Mouse (Mus musculus) kidney, embryonic 15.5 days (tissue): ENCODE measurements at regions not wholly inside any gene's neighbourhood (a gene's known extent, or its start where the extent isn't known, plus 50 kb on each side); places are given as distances from the start of the nearest gene placed in this dataset.
"Not testable (repeated sequence)": the region's sequence is repeated elsewhere in the genome, so short reads cannot be mapped to it uniquely, and the experiment has no call there.

Experiments
- ATAC-seq: fragments of 200-750 bp; cut with Nextera tagmentation; replicated peaks from 2 replicates; pipeline ENCODE4 v1.8.0; 2017; ENCODE audit warnings: moderate TSS enrichment; ENCODE audit not compliant: low FRiP score
- H3K27ac ChIP-seq: fragments of 300-500 bp; sonication (generic); 2 replicates; pipeline ENCODE4 v1.5.1; 2015; ENCODE audit warnings: mild to moderate bottlenecking, inconsistent platforms
- H3K27me3 ChIP-seq: fragments of 300-500 bp; sonication (generic); 2 replicates; pipeline ENCODE4 v1.6.1; 2015; ENCODE audit warnings: inconsistent platforms
- H3K36me3 ChIP-seq: fragments of 300-500 bp; sonication (generic); 2 replicates; pipeline ENCODE4 v1.6.1; 2015; ENCODE audit warnings: inconsistent platforms
- H3K4me1 ChIP-seq: fragments of 300-500 bp; sonication (generic); 2 replicates; pipeline ENCODE4 v1.6.1; 2015; ENCODE audit warnings: inconsistent platforms
- H3K4me2 ChIP-seq: fragments of 300-500 bp; sonication (generic); 2 replicates; pipeline ENCODE4 v1.6.1; 2015; ENCODE audit warnings: moderate library complexity, mild to moderate bottlenecking, inconsistent platforms
- H3K4me3 ChIP-seq: fragments of 300-500 bp; sonication (generic); replicated peaks from 2 replicates; pipeline ENCODE4 v1.5.1; 2015; ENCODE audit warnings: mild to moderate bottlenecking, inconsistent platforms
- H3K9ac ChIP-seq: fragments of 300-500 bp; sonication (generic); 2 replicates; pipeline ENCODE4 v1.6.1; 2015; ENCODE audit warnings: mild to moderate bottlenecking, inconsistent platforms
- H3K9me3 ChIP-seq: fragments of 300-500 bp; sonication (generic); replicated peaks from 2 replicates; pipeline ENCODE4 v1.6.1; 2016; ENCODE audit warnings: inconsistent platforms
- WGBS: fragments of 180-500 bp; shearing (Covaris S2); methylation state at CpG from one replicate; pipeline ENCODE4 v1.1.7; 2015; ENCODE audit warnings: mixed read lengths; 5-methylcytosine and 5-hydroxymethylcytosine counted together

GRCm38 (mm10) chr5:78075203-78075602 is 667.4 kb upstream of the Igfbp7 start:
- Histone ChIP-seq H3K9me3 (no peaks in the 10 kb centered on the region), H3K4me1 (no peaks in the 10 kb centered on the region), H3K27ac (no peak overlapping the region), H3K36me3 (no peaks in the 10 kb centered on the region), H3K27me3 (no peaks in the 10 kb centered on the region), H3K4me2 (no peak overlapping the region), H3K9ac (no peak overlapping the region), H3K4me3 (no peak overlapping the region)
- WGBS, result 59% methylated on average over 1 of the region's 1 CpGs
- no peak for ATAC-seq

DNA sequence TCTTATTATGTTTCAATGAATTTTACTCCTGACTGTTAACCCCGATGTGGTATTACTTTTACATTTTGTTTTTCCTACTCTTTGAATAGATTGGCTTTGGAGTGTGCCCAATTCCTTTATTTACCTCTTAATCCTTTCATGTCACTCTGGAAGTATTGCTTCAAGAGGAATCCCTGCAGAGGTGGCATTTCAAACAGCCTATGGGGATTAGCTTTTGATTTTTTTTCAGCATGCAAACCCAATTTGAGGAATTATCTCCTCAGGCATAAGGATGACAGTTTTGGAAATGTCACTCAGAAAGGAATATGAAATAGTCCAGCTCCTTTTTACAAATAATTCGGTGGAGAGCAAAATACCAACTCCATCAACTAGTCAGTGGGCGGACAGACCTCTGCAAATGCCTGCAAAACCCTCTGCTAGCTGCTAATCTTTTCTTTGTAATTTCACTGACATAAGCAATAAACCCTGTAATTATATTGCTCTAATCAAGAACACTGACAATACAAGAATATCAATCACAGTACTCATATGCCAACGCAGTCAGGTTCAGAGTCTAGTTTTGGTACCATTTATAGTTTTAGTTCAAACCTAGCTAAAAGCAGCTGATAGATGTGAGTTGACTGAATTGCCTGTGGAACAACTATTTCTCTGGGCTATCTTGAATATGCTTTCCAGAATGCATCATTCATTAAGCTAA is 624.9 kb upstream of the Igfbp7 start:
- no peaks in the 10 kb centered on the region for H3K36me3 ChIP-seq
- no peak overlapping the region for H3K27ac ChIP-seq
- no peak overlapping the region for H3K9ac ChIP-seq
- no peak overlapping the region for H3K4me3 ChIP-seq
- no peaks in the 10 kb centered on the region for H3K4me1 ChIP-seq
- no peaks in the 10 kb centered on the region for H3K27me3 ChIP-seq
- no peaks in the 10 kb centered on the region for H3K9me3 ChIP-seq
- no peak overlapping the region for H3K4me2 ChIP-seq
- 66% methylated on average over 4 of the region's 4 CpGs for WGBS
- ATAC-seq, result no peak

- Histone ChIP-seq H3K27me3 (no peaks in the 10 kb centered on the region), H3K4me2 (no peak overlapping the region), H3K36me3 (no peaks in the 10 kb centered on the region), H3K9ac (no peak overlapping the region), H3K27ac (no peak overlapping the region), H3K4me1 (no peaks in the 10 kb centered on the region), H3K9me3 (no peaks in the 10 kb centered on the region), H3K4me3 (no peak overlapping the region)
- ATAC-seq, result no peak
- 89% methylated on average over 4 of the region's 4 CpGs for WGBS
These were observed 609.7 kb upstream of the Igfbp7 start for GRCm38 (mm10) chr5:78017523-78017922.

GRCm38 (mm10) chr5:77986449-77987047 is 578.7 kb upstream of the Igfbp7 start:
- Histone ChIP-seq H3K36me3 (no peaks in the 10 kb centered on the region), H3K4me2 (no peak overlapping the region), H3K4me1 (no peaks in the 10 kb centered on the region), H3K27ac (no peak overlapping the region), H3K9ac (no peak overlapping the region), H3K4me3 (no peak overlapping the region), H3K9me3 (no peaks in the 10 kb centered on the region), H3K27me3 (no peaks in the 10 kb centered on the region)
- WGBS, result 69% methylated on average over 10 of the region's 10 CpGs
- ATAC-seq, result no peak

GRCm38 (mm10) chr5:77985269-77985668 is 577.4 kb upstream of the Igfbp7 start:
- H3K4me2 ChIP-seq, result no peak overlapping the region
- H3K9me3 ChIP-seq, result no peaks in the 10 kb centered on the region
- no peak overlapping the region for H3K4me3 ChIP-seq
- H3K36me3 ChIP-seq, result no peaks in the 10 kb centered on the region
- 25% methylated on average over 1 of the region's 1 CpGs for WGBS
- ATAC-seq, result no peak
- no peak overlapping the region for H3K27ac ChIP-seq
- no peaks in the 10 kb centered on the region for H3K27me3 ChIP-seq
- H3K9ac ChIP-seq, result no peak overlapping the region
- H3K4me1 ChIP-seq, result no peaks in the 10 kb centered on the region

DNA sequence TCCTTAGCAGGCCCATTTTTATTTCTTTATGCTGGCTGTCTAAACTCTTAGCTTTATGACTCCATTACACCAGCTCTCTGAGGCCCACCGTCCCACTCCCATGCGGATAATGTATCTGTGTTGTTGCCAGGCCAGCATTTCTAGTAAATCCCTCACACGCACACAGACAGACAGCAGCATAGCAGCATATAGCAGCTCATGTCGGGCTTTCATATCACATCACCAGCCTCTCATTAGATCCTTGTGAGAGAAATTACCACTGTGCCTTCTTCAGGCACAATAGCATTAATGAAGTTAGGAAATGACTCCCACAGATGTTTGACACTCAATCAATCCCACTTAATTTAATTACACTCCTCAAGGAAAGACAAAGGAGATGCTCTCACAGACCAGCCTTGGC is 532.2 kb upstream of the Igfbp7 start:
- not testable (repeated sequence) for H3K4me2 ChIP-seq, H3K4me3 ChIP-seq, H3K27ac ChIP-seq, H3K27me3 ChIP-seq, H3K9me3 ChIP-seq, H3K9ac ChIP-seq, H3K4me1 ChIP-seq, H3K36me3 ChIP-seq
- 43% methylated on average over 4 of the region's 4 CpGs for WGBS
- 0 out of 2 replicates have a peak, but pooled peaks have one; percentile 18 for ATAC-seq

DNA sequence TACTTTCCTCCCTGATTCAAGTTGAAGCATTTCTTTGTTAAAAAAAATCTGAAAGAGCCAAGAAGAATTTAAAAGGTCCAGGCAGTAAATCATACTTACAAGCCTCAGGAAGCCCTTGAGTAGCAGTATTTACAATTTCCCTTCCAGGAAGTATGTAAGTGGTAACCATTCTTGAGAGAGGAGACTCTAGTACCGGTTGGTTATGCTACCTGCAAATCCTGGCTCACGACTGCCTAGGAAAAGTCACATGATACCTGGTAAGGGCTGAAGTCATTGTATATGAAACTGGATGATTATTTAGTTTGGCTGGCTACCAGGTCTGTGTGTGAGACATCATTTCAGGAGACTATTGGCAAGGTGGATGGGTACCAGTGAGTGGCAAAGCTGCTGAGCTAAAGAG is 524.0 kb upstream of the Igfbp7 start:
- Histone ChIP-seq H3K9ac (no peak overlapping the region), H3K4me1 (no peaks in the 10 kb centered on the region), H3K9me3 (no peaks in the 10 kb centered on the region), H3K27ac (no peak overlapping the region), H3K36me3 (no peaks in the 10 kb centered on the region), H3K4me2 (no peak overlapping the region), H3K4me3 (no peak overlapping the region), H3K27me3 (no peaks in the 10 kb centered on the region)
- ATAC-seq, result no peak
- 71% methylated on average over 2 of the region's 2 CpGs for WGBS

DNA sequence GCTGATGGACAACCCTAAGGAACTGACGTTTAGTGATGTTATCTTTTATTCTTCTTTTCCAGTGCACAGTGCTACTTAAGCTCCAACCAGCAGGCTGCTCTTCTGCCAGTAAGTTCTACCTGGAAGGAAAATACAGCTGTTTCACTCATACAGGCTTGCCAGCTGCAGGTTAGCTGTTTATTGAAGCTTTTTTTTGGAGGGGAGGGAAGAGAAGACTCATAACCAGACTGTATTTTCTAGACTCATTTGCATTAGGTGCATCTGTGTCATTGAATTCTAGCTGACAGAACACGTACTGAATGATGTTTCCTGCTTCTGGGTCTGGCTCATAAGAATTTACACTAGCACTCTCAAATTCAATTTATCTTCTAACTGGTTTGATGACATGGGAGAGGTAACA is 513.3 kb upstream of the Igfbp7 start:
- H3K9ac ChIP-seq, result no peak overlapping the region
- H3K27ac ChIP-seq, result no peak overlapping the region
- H3K4me1 ChIP-seq, result no peaks in the 10 kb centered on the region
- no peak for ATAC-seq
- H3K9me3 ChIP-seq, result no peaks in the 10 kb centered on the region
- H3K4me2 ChIP-seq, result no peak overlapping the region
- no peaks in the 10 kb centered on the region for H3K27me3 ChIP-seq
- 71% methylated on average over 2 of the region's 2 CpGs for WGBS
- no peaks in the 10 kb centered on the region for H3K36me3 ChIP-seq
- H3K4me3 ChIP-seq, result no peak overlapping the region

DNA sequence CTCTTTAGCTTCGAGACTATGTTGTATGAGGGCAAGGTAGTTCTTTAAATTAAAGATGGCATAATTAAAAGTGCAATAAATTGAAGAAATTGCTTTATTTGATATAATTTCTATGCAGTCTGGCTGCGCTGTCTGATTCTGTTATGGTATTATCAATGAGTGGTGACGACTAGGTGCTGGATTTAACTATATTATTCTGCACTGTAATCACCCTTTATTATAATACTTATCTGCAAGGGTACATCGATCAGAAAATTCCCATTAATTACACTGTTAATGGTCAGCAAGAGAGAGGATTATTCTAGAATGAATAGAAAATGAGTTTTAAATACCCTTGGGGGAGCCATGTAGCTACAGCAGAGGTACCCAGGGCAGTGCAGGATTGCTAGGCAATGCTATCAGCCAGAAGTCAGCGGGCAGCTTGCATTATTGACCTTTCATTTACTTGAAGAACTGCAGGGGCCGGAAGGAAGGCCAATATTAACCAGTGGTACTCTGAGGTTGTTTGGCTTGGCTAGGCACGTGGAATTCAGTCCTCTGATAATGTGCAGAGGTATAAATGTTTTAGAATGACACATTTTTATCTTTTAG is 509.3 kb upstream of the Igfbp7 start:
- no peak overlapping the region for H3K4me3 ChIP-seq
- H3K27ac ChIP-seq, result no peak overlapping the region
- no peaks in the 10 kb centered on the region for H3K36me3 ChIP-seq
- no peaks in the 10 kb centered on the region for H3K4me1 ChIP-seq
- ATAC-seq, result no peak
- no peaks in the 10 kb centered on the region for H3K9me3 ChIP-seq
- no peaks in the 10 kb centered on the region for H3K27me3 ChIP-seq
- no peak overlapping the region for H3K9ac ChIP-seq
- no peak overlapping the region for H3K4me2 ChIP-seq
- WGBS, result 70% methylated on average over 7 of the region's 7 CpGs

DNA sequence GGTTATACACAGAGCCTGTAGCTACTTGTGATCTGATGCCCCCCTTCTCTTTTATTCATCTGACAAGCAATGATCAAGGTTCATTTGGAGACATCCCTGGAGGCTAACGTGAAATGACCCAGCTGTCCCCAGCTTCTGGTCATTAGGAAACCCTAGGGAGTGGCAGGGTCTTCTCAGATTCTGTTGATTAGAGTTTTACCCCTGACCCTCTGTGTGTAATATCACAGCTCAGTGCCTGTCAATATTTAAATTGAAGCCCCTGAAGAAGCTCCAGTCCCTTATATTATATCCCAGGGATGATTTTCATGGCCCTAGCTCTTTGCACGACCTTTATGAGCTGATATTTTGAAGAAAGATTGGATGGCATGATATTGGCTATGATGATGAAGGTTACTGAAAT is 508.5 kb upstream of the Igfbp7 start:
- no peaks in the 10 kb centered on the region for H3K36me3 ChIP-seq
- no peak for ATAC-seq
- H3K27me3 ChIP-seq, result no peaks in the 10 kb centered on the region
- no peak overlapping the region for H3K4me3 ChIP-seq
- H3K4me1 ChIP-seq, result no peaks in the 10 kb centered on the region
- no peak overlapping the region for H3K4me2 ChIP-seq
- no peak overlapping the region for H3K9ac ChIP-seq
- 53% methylated on average over 2 of the region's 2 CpGs for WGBS
- no peaks in the 10 kb centered on the region for H3K9me3 ChIP-seq
- H3K27ac ChIP-seq, result no peak overlapping the region

DNA sequence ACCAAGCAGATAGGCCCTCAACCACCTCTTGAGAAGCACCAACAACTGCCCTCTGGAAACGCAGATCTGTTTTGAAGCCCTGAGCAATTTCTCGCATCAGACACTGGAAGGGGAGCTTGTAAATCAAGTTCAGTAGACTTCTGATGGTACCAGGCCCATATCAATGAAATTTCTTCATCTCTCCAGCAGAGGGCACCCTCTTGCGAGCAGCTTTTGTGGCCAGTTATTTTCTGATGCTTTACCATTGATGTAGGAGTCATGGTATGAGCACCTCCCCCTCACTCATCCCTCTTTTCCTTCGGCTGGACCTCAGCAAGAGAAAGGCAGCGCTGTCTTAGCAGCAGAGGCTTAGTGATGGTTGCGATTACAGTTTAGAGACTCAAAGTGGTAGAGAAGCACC is 501.4 kb upstream of the Igfbp7 start:
- no peak for ATAC-seq
- no peaks in the 10 kb centered on the region for H3K27me3 ChIP-seq
- no peak overlapping the region for H3K9ac ChIP-seq
- H3K4me3 ChIP-seq, result no peak overlapping the region
- H3K4me1 ChIP-seq, result no peaks in the 10 kb centered on the region
- no peak overlapping the region for H3K27ac ChIP-seq
- 40% methylated on average over 6 of the region's 6 CpGs for WGBS
- no peaks in the 10 kb centered on the region for H3K36me3 ChIP-seq
- no peak overlapping the region for H3K4me2 ChIP-seq
- no peaks in the 10 kb centered on the region for H3K9me3 ChIP-seq

DNA sequence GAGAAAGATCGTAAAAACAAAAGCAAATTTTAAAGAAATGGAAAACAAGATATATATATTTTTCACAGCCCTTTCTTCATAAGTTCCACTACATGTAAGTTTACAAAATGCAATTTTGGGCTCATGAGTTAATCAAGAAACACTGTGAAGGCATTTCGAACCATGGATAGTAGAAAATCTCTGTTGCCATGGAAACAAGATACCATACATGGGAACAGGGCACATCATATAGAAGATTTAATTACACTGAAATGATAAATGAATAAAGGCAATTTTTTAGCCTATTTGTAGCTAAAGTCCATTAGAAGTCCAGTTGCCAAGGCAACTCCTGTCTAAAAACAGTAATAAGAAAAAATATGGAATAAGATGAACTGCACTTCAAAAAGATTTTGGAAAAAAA is 484.2 kb upstream of the Igfbp7 start:
- H3K27ac ChIP-seq, H3K27me3 ChIP-seq, H3K9me3 ChIP-seq, H3K4me2 ChIP-seq, H3K4me3 ChIP-seq, ATAC-seq, H3K4me1 ChIP-seq, H3K36me3 ChIP-seq, H3K9ac ChIP-seq: not testable (repeated sequence)
- 81% methylated on average over 2 of the region's 2 CpGs for WGBS

GRCm38 (mm10) chr5:77888534-77888933 is 480.7 kb upstream of the Igfbp7 start:
- Histone ChIP-seq H3K27ac (no peak overlapping the region), H3K9ac (no peak overlapping the region), H3K4me2 (no peak overlapping the region), H3K4me3 (no peak overlapping the region), H3K4me1 (no peaks in the 10 kb centered on the region), H3K9me3 (no peaks in the 10 kb centered on the region), H3K27me3 (no peaks in the 10 kb centered on the region), H3K36me3 (no peaks in the 10 kb centered on the region)
- WGBS, result 32% methylated on average over 9 of the region's 9 CpGs
- no peak for ATAC-seq
